Mouse (Mus musculus): ENCODE measurements around the gene Cdca5. TPM values are rescaled to one million over a fixed set of nuclear protein-coding genes. Genes with fewer than 3 reads are reported as not detected.

The Cdca5 gene
- polyA plus RNA-seq, 1 experiment from 2014 or later: 16.5 TPM

- Histone ChIP-seq H3K27ac (ENCODE audit: low read length) (peak overlapping the region; percentile 95), H3K4me1 (replicated peaks; ENCODE audit: control insufficient read depth, insufficient read depth, low read length) (peaks cover 21% of the 10 kb centered on the region), H3K36me3 (ENCODE audit: control insufficient read depth, insufficient read depth) (peaks cover 15% of the 10 kb centered on the region), H3K9me3 (ENCODE audit: control insufficient read depth, low read length) (no peaks in the 10 kb centered on the region), H3K9ac (replicated peaks; ENCODE audit: low read depth, low read length) (peak overlapping the region; percentile 88), H3K4me2 (ENCODE audit: low read length) (peak overlapping the region; percentile 76), H3K4me3 (replicated peaks; ENCODE audit: low read length) (peak overlapping the region; percentile 88), H3K27me3 (replicated peaks; ENCODE audit: control insufficient read depth, insufficient read depth, low read length) (no peaks in the 10 kb centered on the region)
- ATAC-seq: no peak; the same call in 1 of the 2 replicates
- WGBS: 4% methylated on average over 32 of the region's 32 CpGs
Observed at GRCm38 (mm10) chr19:6117346-6117985, 32.7 kb downstream of the Cdca5 start.

GRCm38 (mm10) chr19:6117986-6118676 is 33.3 kb downstream of the Cdca5 start, which contains the start of gene Sac3d1:
Gene Sac3d1 (minus strand): TSS chr19:6118650.
- no peaks in the 10 kb centered on the region for H3K9me3 ChIP-seq (ENCODE audit: control insufficient read depth, low read length)
- ATAC-seq: peak; percentile 93
- under 1% methylated on average over 77 of the region's 77 CpGs for WGBS
- H3K9ac ChIP-seq (replicated peaks; ENCODE audit: low read depth, low read length): peak within 1 kb of the TSS; percentile 88
- peak within 1 kb of the TSS; percentile 76 for H3K4me2 ChIP-seq (ENCODE audit: low read length)
- peak within 1 kb of the TSS; percentile 95 for H3K27ac ChIP-seq (ENCODE audit: low read length)
- peaks cover 15% of the 10 kb centered on the region for H3K36me3 ChIP-seq (ENCODE audit: control insufficient read depth, insufficient read depth)
- H3K27me3 ChIP-seq (replicated peaks; ENCODE audit: control insufficient read depth, insufficient read depth, low read length): no peaks in the 10 kb centered on the region
- H3K4me3 ChIP-seq (replicated peaks; ENCODE audit: low read length): peak within 1 kb of the TSS; percentile 88
- peaks cover 21% of the 10 kb centered on the region for H3K4me1 ChIP-seq (replicated peaks; ENCODE audit: control insufficient read depth, insufficient read depth, low read length)

- Histone ChIP-seq H3K27me3 (replicated peaks; ENCODE audit: control insufficient read depth, insufficient read depth, low read length) (no peaks in the 10 kb centered on the region), H3K27ac (ENCODE audit: low read length) (peak overlapping the region; percentile 95), H3K9me3 (ENCODE audit: control insufficient read depth, low read length) (no peaks in the 10 kb centered on the region), H3K36me3 (ENCODE audit: control insufficient read depth, insufficient read depth) (peaks cover 15% of the 10 kb centered on the region), H3K4me2 (ENCODE audit: low read length) (peak overlapping the region; percentile 76), H3K4me1 (replicated peaks; ENCODE audit: control insufficient read depth, insufficient read depth, low read length) (peaks cover 26% of the 10 kb centered on the region), H3K4me3 (replicated peaks; ENCODE audit: low read length) (peak overlapping the region; percentile 88), H3K9ac (replicated peaks; ENCODE audit: low read depth, low read length) (peak overlapping the region; percentile 88)
- ATAC-seq: peak; percentile 56; the same call in 1 of the 2 replicates
- under 1% methylated on average over 8 of the region's 8 CpGs for WGBS
Observed at GRCm38 (mm10) chr19:6118677-6119185, 33.9 kb downstream of the Cdca5 start.

GRCm38 (mm10) chr19:6121761-6122160 is 37.0 kb downstream of the Cdca5 start:
- H3K27me3 ChIP-seq (replicated peaks; ENCODE audit: control insufficient read depth, insufficient read depth, low read length): no peaks in the 10 kb centered on the region
- H3K36me3 ChIP-seq (ENCODE audit: control insufficient read depth, insufficient read depth): no peaks in the 10 kb centered on the region

GRCm38 (mm10) chr19:6123330-6123729 is 38.5 kb downstream of the Cdca5 start:
- Histone ChIP-seq H3K9me3 (ENCODE audit: control insufficient read depth, low read length) (no peaks in the 10 kb centered on the region), H3K4me3 (replicated peaks; ENCODE audit: low read length) (no peak overlapping the region), H3K4me2 (ENCODE audit: low read length) (no peak overlapping the region), H3K4me1 (replicated peaks; ENCODE audit: control insufficient read depth, insufficient read depth, low read length) (peaks cover 15% of the 10 kb centered on the region), H3K36me3 (ENCODE audit: control insufficient read depth, insufficient read depth) (no peaks in the 10 kb centered on the region), H3K27ac (ENCODE audit: low read length) (no peak overlapping the region), H3K27me3 (replicated peaks; ENCODE audit: control insufficient read depth, insufficient read depth, low read length) (no peaks in the 10 kb centered on the region), H3K9ac (replicated peaks; ENCODE audit: low read depth, low read length) (no peak overlapping the region)
- ATAC-seq: no peak
- 64% methylated on average over 8 of the region's 8 CpGs for WGBS

More at GRCm38 (mm10) chr19:6121761-6122160, 37.0 kb downstream of the Cdca5 start:
- 35% methylated on average over 19 of the region's 19 CpGs for WGBS
- Histone ChIP-seq H3K4me2 (ENCODE audit: low read length) (no peak overlapping the region), H3K4me1 (replicated peaks; ENCODE audit: control insufficient read depth, insufficient read depth, low read length) (peaks cover 23% of the 10 kb centered on the region), H3K4me3 (replicated peaks; ENCODE audit: low read length) (no peak overlapping the region), H3K27ac (ENCODE audit: low read length) (no peak overlapping the region), H3K9me3 (ENCODE audit: control insufficient read depth, low read length) (no peaks in the 10 kb centered on the region), H3K9ac (replicated peaks; ENCODE audit: low read depth, low read length) (no peak overlapping the region)
- ATAC-seq: no peak

GRCm38 (mm10) chr19:6124898-6125297 is 40.1 kb downstream of the Cdca5 start:
- Histone ChIP-seq H3K4me3 (replicated peaks; ENCODE audit: low read length) (no peak overlapping the region), H3K9me3 (ENCODE audit: control insufficient read depth, low read length) (no peaks in the 10 kb centered on the region), H3K36me3 (ENCODE audit: control insufficient read depth, insufficient read depth) (no peaks in the 10 kb centered on the region), H3K4me1 (replicated peaks; ENCODE audit: control insufficient read depth, insufficient read depth, low read length) (peaks cover 8% of the 10 kb centered on the region), H3K27me3 (replicated peaks; ENCODE audit: control insufficient read depth, insufficient read depth, low read length) (no peaks in the 10 kb centered on the region), H3K4me2 (ENCODE audit: low read length) (no peak overlapping the region), H3K27ac (ENCODE audit: low read length) (no peak overlapping the region), H3K9ac (replicated peaks; ENCODE audit: low read depth, low read length) (no peak overlapping the region)
- no peak for ATAC-seq
- WGBS: 84% methylated on average over 2 of the region's 2 CpGs

- Histone ChIP-seq H3K36me3 (ENCODE audit: control insufficient read depth, insufficient read depth) (no peaks in the 10 kb centered on the region), H3K27me3 (replicated peaks; ENCODE audit: control insufficient read depth, insufficient read depth, low read length) (no peaks in the 10 kb centered on the region), H3K4me2 (ENCODE audit: low read length) (no peak overlapping the region), H3K27ac (ENCODE audit: low read length) (no peak overlapping the region), H3K9ac (replicated peaks; ENCODE audit: low read depth, low read length) (no peak overlapping the region), H3K4me3 (replicated peaks; ENCODE audit: low read length) (no peak overlapping the region), H3K9me3 (ENCODE audit: control insufficient read depth, low read length) (no peaks in the 10 kb centered on the region), H3K4me1 (replicated peaks; ENCODE audit: control insufficient read depth, insufficient read depth, low read length) (peaks cover 7% of the 10 kb centered on the region)
- ATAC-seq: no peak
- WGBS: 21% methylated on average over 4 of the region's 4 CpGs
Observed at GRCm38 (mm10) chr19:6126289-6126688, 41.5 kb downstream of the Cdca5 start.

- H3K9me3 ChIP-seq (ENCODE audit: control insufficient read depth, low read length): no peaks in the 10 kb centered on the region
- peak overlapping the region; percentile 69; the same call in 1 of the 2 replicates for H3K9ac ChIP-seq (replicated peaks; ENCODE audit: low read depth, low read length)
- H3K4me2 ChIP-seq (ENCODE audit: low read length): peak overlapping the region; percentile 56
- ATAC-seq: no peak
- H3K4me3 ChIP-seq (replicated peaks; ENCODE audit: low read length): peak overlapping the region; percentile 56
- 76% methylated on average over 10 of the region's 10 CpGs for WGBS
- no peaks in the 10 kb centered on the region for H3K36me3 ChIP-seq (ENCODE audit: control insufficient read depth, insufficient read depth)
- no peaks in the 10 kb centered on the region for H3K27me3 ChIP-seq (replicated peaks; ENCODE audit: control insufficient read depth, insufficient read depth, low read length)
- no peak overlapping the region for H3K27ac ChIP-seq (ENCODE audit: low read length)
- H3K4me1 ChIP-seq (replicated peaks; ENCODE audit: control insufficient read depth, insufficient read depth, low read length): peaks cover 7% of the 10 kb centered on the region
Observed at GRCm38 (mm10) chr19:6126789-6127580, 42.2 kb downstream of the Cdca5 start.

Measured in forebrain, embryonic 16.5 days (tissue).